Mouse (Mus musculus) embryonic fibroblast, embryonic 13.5 days (primary cell): ENCODE data around the gene Hk2.

Experiments used
- CTCF ChIP-seq: IDR thresholded peaks from 2 replicates; pipeline ENCODE4 v1.5.1; 2011; ENCODE audit warnings: mild to moderate bottlenecking, control low read depth, low read length, moderate library complexity, borderline replicate concordance; ENCODE audit not compliant: insufficient read depth
- POLR2A ChIP-seq: IDR thresholded peaks from 2 replicates; pipeline ENCODE4 v1.6.1; 2011; ENCODE audit warnings: low read depth, mild to moderate bottlenecking, control low read depth, low read length, moderate library complexity

GRCm38 (mm10) chr6:82740269-82740668 lies 34.0 kb downstream of the Hk2 start:
- TF ChIP-seq CTCF (no peak), POLR2A (no peak)
